Mouse (Mus musculus) left cerebral cortex, adult 2 months (tissue): Measurements from ENCODE around the gene Tom1l2. TPM values are rescaled to one million over a fixed set of nuclear protein-coding genes. Genes with fewer than 3 reads are reported as not detected.
A peak's percentile ranks its signal among the peaks of the same experiment; 100 is the strongest.

Experiments used
- DNase-seq, 2 experiments: peaks; one replicate each; pipeline ENCODE4 v3.0.0; 2021 to 2022; ENCODE audit warnings: low spot score in 2 of 2, mixed read lengths in 1 of 2; ENCODE audit errors: extremely low spot score in 1 of 2
- H3K27ac ChIP-seq: fragments of 200-600 bp; 2 replicates; pipeline ENCODE4 v1.8.1; 2022
- H3K4me3 ChIP-seq: fragments of 200-600 bp; 2 replicates; pipeline ENCODE4 v1.8.1; 2022
- CTCF ChIP-seq: fragments of 200-600 bp; IDR thresholded peaks from 2 replicates; pipeline ENCODE4 v1.8.1; 2022; ENCODE audit warnings: antibody characterized with exemption, mild to moderate bottlenecking, moderate library complexity
- intact Hi-C: fragments of 180-260 bp; cut with DNase I; formaldehyde crosslinking; loops from one replicate; pipeline ENCODE4 v1.15.1; 2025
- total RNA-seq, 2 experiments: library from RNA; stranded (reverse); gene quantifications; 2 replicates each; pipeline ENCODE4 v1.2.3; 2021

Gene Tom1l2
- total RNA-seq, 2 experiments from 2014 or later: 216 to 221 TPM

- Histone ChIP-seq H3K4me3 (no peak overlapping the region), H3K27ac (no peak overlapping the region; the same call in 1 of the 2 replicates)
- intact Hi-C loops: no loop called here
- TF ChIP-seq CTCF: no peak
- no peak for DNase-seq
Observed at GRCm38 (mm10) chr11:60256176-60256681, 96.5 kb downstream of the Tom1l2 start.

GRCm38 (mm10) chr11:60255639-60256038 is 97.1 kb downstream of the Tom1l2 start:
- Histone ChIP-seq H3K4me3 (no peak overlapping the region), H3K27ac (no peak overlapping the region)
- intact Hi-C loops: no loop called here
- TF ChIP-seq CTCF: no peak
- DNase-seq: no peak

GRCm38 (mm10) chr11:60255181-60255580 is 97.5 kb downstream of the Tom1l2 start:
- DNase-seq: no peak
- Histone ChIP-seq H3K27ac (no peak overlapping the region), H3K4me3 (no peak overlapping the region)
- TF ChIP-seq CTCF: no peak
- intact Hi-C loops: no loop called here

GRCm38 (mm10) chr11:60254308-60254707 is 98.4 kb downstream of the Tom1l2 start:
- intact Hi-C loops: loop anchor here (5.0 kb wide), 2 partner anchors 83 to 158 kb away; no protein-coding TSS in a partner anchor
- DNase-seq: no peak
- H3K27ac ChIP-seq: no peak overlapping the region
- TF ChIP-seq CTCF: no peak
- no peak overlapping the region for H3K4me3 ChIP-seq

GRCm38 (mm10) chr11:60253546-60253945 is 99.2 kb downstream of the Tom1l2 start:
- TF ChIP-seq CTCF: no peak
- intact Hi-C loops: loop anchor here (5.0 kb wide), 2 partner anchors 84 to 159 kb away; no protein-coding TSS in a partner anchor
- no peak overlapping the region for H3K4me3 ChIP-seq
- no peak for DNase-seq
- no peak overlapping the region for H3K27ac ChIP-seq

- Histone ChIP-seq H3K27ac (no peak overlapping the region), H3K4me3 (no peak overlapping the region)
- intact Hi-C loops: loop anchor here (2.0 to 5.0 kb wide), 3 partner anchors 42 to 161 kb away; no protein-coding TSS in a partner anchor
- DNase-seq: no peak
- TF ChIP-seq CTCF: peak; percentile 68
Observed at GRCm38 (mm10) chr11:60250971-60251643, 101.6 kb downstream of the Tom1l2 start.

- intact Hi-C loops: loop anchor here (2.0 to 5.0 kb wide), 4 partner anchors 37 to 162 kb away; no protein-coding TSS in a partner anchor
- no peak for DNase-seq
- no peak overlapping the region for H3K27ac ChIP-seq
- TF ChIP-seq CTCF: no peak
- H3K4me3 ChIP-seq: no peak overlapping the region
Observed at GRCm38 (mm10) chr11:60249885-60250284, 102.8 kb downstream of the Tom1l2 start.

- Histone ChIP-seq H3K27ac (peak overlapping the region; percentile 75), H3K4me3 (no peak overlapping the region)
- no peak for DNase-seq
- intact Hi-C loops: loop anchor here (2.0 kb wide), 1 partner anchor 38 kb away; no protein-coding TSS in a partner anchor
- no peak for TF ChIP-seq CTCF
Observed at GRCm38 (mm10) chr11:60248596-60249404, 103.9 kb downstream of the Tom1l2 start.

GRCm38 (mm10) chr11:60247753-60248550 is 104.8 kb downstream of the Tom1l2 start:
- TF ChIP-seq CTCF: no peak
- Histone ChIP-seq H3K4me3 (no peak overlapping the region), H3K27ac (peak overlapping the region; percentile 75)
- no peak for DNase-seq
- intact Hi-C loops: loop anchor here (2.0 kb wide), 1 partner anchor 39 kb away; no protein-coding TSS in a partner anchor

- intact Hi-C loops: no loop called here
- Histone ChIP-seq H3K4me3 (no peak overlapping the region), H3K27ac (peak overlapping the region; percentile 38)
- no peak for TF ChIP-seq CTCF
- peak in 1 of 2 experiments; percentile 37 for DNase-seq
Observed at GRCm38 (mm10) chr11:60246077-60246476, 106.6 kb downstream of the Tom1l2 start.

- intact Hi-C loops: no loop called here
- Histone ChIP-seq H3K27ac (no peak overlapping the region), H3K4me3 (no peak overlapping the region)
- no peak for TF ChIP-seq CTCF
- no peak for DNase-seq
Observed at GRCm38 (mm10) chr11:60244503-60245143, 108.1 kb downstream of the Tom1l2 start.
